Mouse (Mus musculus): ENCODE results near the gene Pgc.

Gene Pgc

GRCm38 (mm10) chr17:47780470-47780869, 53.8 kb downstream of the Pgc start:
- in situ Hi-C loops (cut with MboI, MseI) = no loop called here

GRCm38 (mm10) chr17:47782486-47782885, 55.8 kb downstream of the Pgc start:
- in situ Hi-C loops (cut with MboI, MseI) = no loop called here

- in situ Hi-C loops (cut with MboI, MseI) = no loop called here
Measured at GRCm38 (mm10) chr17:47783445-47784223, 57.0 kb downstream of the Pgc start.
